Mouse (Mus musculus) large intestine, adult 2 months (tissue): ENCODE results near the gene Txndc11. TPM values are rescaled to one million over a fixed set of nuclear protein-coding genes. Genes with fewer than 3 reads are reported as not detected.
A peak's percentile ranks its signal among the peaks of the same experiment; 100 is the strongest.

Experiments
- DNase-seq: peaks from one replicate; pipeline ENCODE4 v3.0.0-alpha.2; 2012; ENCODE audit warnings: low read depth, low spot score
- WGBS: fragments of 180-500 bp; shearing (Covaris S2); methylation state at CpG from one replicate; pipeline ENCODE4 v1.1.7; 2018; 5-methylcytosine and 5-hydroxymethylcytosine counted together
- polyA plus RNA-seq: library from polyadenylated mRNA; depleted of rRNA; stranded (reverse); fragments of >200 nt; gene quantifications from 2 replicates; pipeline ENCODE4 v1.2.3, GENCODE M21; 2012; rRNA removed

Txndc11 gene
- polyA plus RNA-seq, 1 experiment = 35.9 TPM

- peak; percentile 42 for DNase-seq
- 3% methylated on average over 4 of the region's 4 CpGs for WGBS
Measured at GRCm38 (mm10) chr16:11034193-11034803, 100.2 kb downstream of the Txndc11 start.

- 55% methylated on average over 3 of the region's 3 CpGs for WGBS
- DNase-seq = no peak
Measured at GRCm38 (mm10) chr16:11031320-11031719, 103.1 kb downstream of the Txndc11 start.

- WGBS = 62% methylated on average over 4 of the region's 4 CpGs
- no peak for DNase-seq
Measured at GRCm38 (mm10) chr16:11030844-11031243, 103.6 kb downstream of the Txndc11 start.

- DNase-seq = no peak
- 81% methylated on average over 7 of the region's 7 CpGs for WGBS
Measured at GRCm38 (mm10) chr16:11028206-11028605, 106.2 kb downstream of the Txndc11 start.

Other genes starting within 250 kb of the Txndc11 start
- gene Snn, start 73.7 kb downstream of the Txndc11 start, polyA plus RNA-seq = 7.7 and 8.7 TPM in 2 replicates
- gene Litaf, start 68.5 kb downstream of the Txndc11 start, polyA plus RNA-seq = 200 and 251 TPM in 2 replicates
- 60.1 and 94.5 TPM in 2 replicates for gene Zc3h7a, start 41.7 kb upstream of the Txndc11 start, polyA plus RNA-seq
- 8.2 and 9.0 TPM in 2 replicates for gene Rsl1d1, start 68.7 kb upstream of the Txndc11 start, polyA plus RNA-seq
- 12.8 and 16.8 TPM in 2 replicates for gene Gspt1, start 119.7 kb upstream of the Txndc11 start, polyA plus RNA-seq
- gene Tnfrsf17, start 179.2 kb upstream of the Txndc11 start, polyA plus RNA-seq = 8.5 and 18.3 TPM in 2 replicates
- 2.8 and 6.0 TPM in 2 replicates for gene Snx29, start 188.3 kb upstream of the Txndc11 start, polyA plus RNA-seq